Mouse (Mus musculus): ENCODE measurements at regions not wholly inside any gene's neighbourhood (a gene's known extent, or its start where the extent isn't known, plus 50 kb on each side); places are given as distances from the start of the nearest gene placed in this dataset.

DNA sequence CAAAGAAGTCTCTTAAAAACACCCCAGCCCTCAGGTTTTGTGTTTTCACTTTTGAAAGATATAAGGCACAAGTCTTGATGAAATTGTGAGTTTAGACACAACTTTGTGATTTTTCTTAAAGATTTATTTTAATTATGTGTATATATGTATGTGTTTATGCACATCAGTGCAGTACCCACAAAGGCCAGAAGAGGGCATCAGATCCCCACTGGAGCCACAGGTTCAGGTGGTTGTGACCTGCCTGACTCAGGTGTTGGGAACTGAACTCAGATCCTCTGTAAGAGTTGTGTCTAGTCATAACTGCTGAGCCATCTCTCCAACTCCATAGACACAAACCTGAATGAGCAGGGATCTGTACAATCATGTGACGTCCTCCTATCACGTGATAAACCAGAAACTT is 67.8 kb downstream of the Cd2 start:
- TF ChIP-seq POLR2A (IDR thresholded peaks at IDR 0.05; ENCODE audit: extremely low read depth, insufficient read depth, low read length) (no peak), CTCF (IDR thresholded peaks at IDR 0.05; ENCODE audit: low read depth, low read length) (peak; percentile 24; the same call in 1 of the 2 replicates)

All from liver, adult 2 months (tissue).